Mouse (Mus musculus) liver, embryonic 14.5 days (tissue): ENCODE results near the gene Aloxe3.

Source experiments
- CTCF ChIP-seq: IDR thresholded peaks from 2 replicates; pipeline ENCODE4 v1.5.1; 2016; ENCODE audit warnings: antibody characterized with exemption, low read depth, control low read depth
- EP300 ChIP-seq: IDR thresholded peaks from 2 replicates; pipeline ENCODE4 v1.6.1; 2016; ENCODE audit warnings: antibody characterized with exemption, low read depth

DNA sequence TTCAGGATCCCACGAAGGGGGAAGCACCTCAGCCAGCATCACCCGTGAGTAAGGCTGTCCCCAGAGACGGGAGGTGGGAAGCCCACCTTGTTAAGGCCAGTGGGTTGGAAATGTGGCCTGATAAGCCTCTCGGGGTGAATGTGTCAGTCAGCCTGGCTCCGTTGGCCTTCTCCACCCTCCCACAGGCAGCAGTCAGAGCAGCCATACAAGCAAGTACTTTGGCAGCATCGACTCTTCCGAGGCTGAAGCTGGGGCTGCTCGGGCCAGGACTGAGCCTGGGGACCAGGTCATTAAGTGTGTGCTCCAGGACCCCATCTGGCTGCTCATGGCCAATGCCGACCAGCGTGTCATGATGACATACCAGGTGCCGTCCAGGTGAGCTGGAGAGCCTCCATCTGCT lies 18.0 kb upstream of the Aloxe3 start:
- TF ChIP-seq CTCF (no peak), EP300 (no peak)
